ENCODE assay signal across 18 mouse cellular contexts in genomic region chr1:143074999-143075398, GRCm38 (mm10).
"Had no signal": no experiment of that assay in that cellular context is flagged by ENCODE, and none has a peak within 500 bp of the region (broad histone marks: within the 10 kb centered on the region; RNA-seq: fewer than 3 reads in every experiment).

No protein-coding gene starts in this region.

- H3K4me3 ChIP-seq: megakaryocyte, embryonic 14.5 days; midbrain, embryonic 13.5 days; midbrain, embryonic 15.5 days; neural tube, embryonic 12.5 days had no signal

- H3K36me3 ChIP-seq: midbrain, embryonic 13.5 days; midbrain, embryonic 15.5 days; neural tube, embryonic 12.5 days had no signal

- H3K9me3 ChIP-seq: megakaryocyte, embryonic 14.5 days; midbrain, embryonic 13.5 days; midbrain, embryonic 15.5 days; neural tube, embryonic 12.5 days had no signal

- H3K27ac ChIP-seq: liver, embryonic 14.5 days; macrophage; midbrain, embryonic 13.5 days; midbrain, embryonic 15.5 days; neural tube, embryonic 12.5 days had no signal

- ATAC-seq: midbrain, embryonic 13.5 days; midbrain, embryonic 15.5 days had no signal

- DNase-seq: lung, adult 18-20 months; lung, embryonic 14.5 days; lung, postnatal 14 days; lung, postnatal 36 days; retina, postnatal 1 day; right cerebral cortex, adult 18-20 months; right cerebral cortex, postnatal 25 days; right cerebral cortex, postnatal 4 days; spleen, adult 18-20 months; thymus, adult 2 months; thymus, postnatal 25 days; thymus, postnatal 4 days had no signal

- H3K27me3 ChIP-seq: megakaryocyte, embryonic 14.5 days; midbrain, embryonic 13.5 days; midbrain, embryonic 15.5 days; neural tube, embryonic 12.5 days had no signal

- H3K4me1 ChIP-seq: megakaryocyte, embryonic 14.5 days; midbrain, embryonic 13.5 days; midbrain, embryonic 15.5 days; neural tube, embryonic 12.5 days had no signal

- H3K9ac ChIP-seq: liver, embryonic 14.5 days; lung, embryonic 14.5 days; midbrain, embryonic 13.5 days; midbrain, embryonic 15.5 days; neural tube, embryonic 12.5 days had no signal
